Mouse (Mus musculus) mesoderm, embryonic 11.5 days (tissue): ENCODE results near the gene Zfp74.

Source experiments
- DNase-seq: peaks from one replicate; pipeline ENCODE4 v3.0.0-alpha.2; 2012; ENCODE audit warnings: low read depth, low spot score

Zfp74 gene

GRCm38 (mm10) chr7:29944201-29944600, 9.7 kb downstream of the Zfp74 start:
- DNase-seq, result no peak

GRCm38 (mm10) chr7:29943720-29944119, 10.2 kb downstream of the Zfp74 start:
- DNase-seq, result no peak

GRCm38 (mm10) chr7:29942740-29943139, 11.1 kb downstream of the Zfp74 start:
- DNase-seq, result no peak

- DNase-seq, result no peak
These were observed 12.9 kb downstream of the Zfp74 start for GRCm38 (mm10) chr7:29941027-29941426.

- no peak for DNase-seq
These were observed 15.0 kb downstream of the Zfp74 start for GRCm38 (mm10) chr7:29938856-29939255.

GRCm38 (mm10) chr7:29922780-29923179, 31.1 kb downstream of the Zfp74 start:
- DNase-seq, result no peak

- DNase-seq, result no peak
These were observed 32.3 kb downstream of the Zfp74 start for GRCm38 (mm10) chr7:29921439-29922093.

- no peak for DNase-seq
These were observed 35.8 kb downstream of the Zfp74 start for GRCm38 (mm10) chr7:29918062-29918453.

GRCm38 (mm10) chr7:29917371-29918061, 36.4 kb downstream of the Zfp74 start:
- DNase-seq, result no peak

GRCm38 (mm10) chr7:29912172-29912571, 41.7 kb downstream of the Zfp74 start:
- no peak for DNase-seq

- DNase-seq, result no peak
These were observed 43.6 kb downstream of the Zfp74 start for GRCm38 (mm10) chr7:29910252-29910651.

GRCm38 (mm10) chr7:29908130-29908950, 45.5 kb downstream of the Zfp74 start, which contains the start of gene Zfp383:
TSS of gene Zfp383 (plus strand) at chr7:29908223.
- DNase-seq, result peak; percentile 89

GRCm38 (mm10) chr7:29907206-29907605, 46.7 kb downstream of the Zfp74 start:
- DNase-seq, result no peak

- DNase-seq, result no peak
These were observed 47.2 kb downstream of the Zfp74 start for GRCm38 (mm10) chr7:29906682-29907058.

GRCm38 (mm10) chr7:29905966-29906681, 47.8 kb downstream of the Zfp74 start, which contains the start of gene Zfp27:
TSS of gene Zfp27 (minus strand) at chr7:29906572.
- DNase-seq, result peak; percentile 86

- DNase-seq, result no peak
These were observed 49.8 kb downstream of the Zfp74 start for GRCm38 (mm10) chr7:29904101-29904500.

- DNase-seq, result no peak
These were observed 55.5 kb downstream of the Zfp74 start for GRCm38 (mm10) chr7:29898351-29898750.

GRCm38 (mm10) chr7:29892756-29893155, 61.1 kb downstream of the Zfp74 start:
- DNase-seq, result no peak

- no peak for DNase-seq
These were observed 63.4 kb downstream of the Zfp74 start for GRCm38 (mm10) chr7:29890501-29890900.

- DNase-seq, result no peak
These were observed 73.0 kb downstream of the Zfp74 start for GRCm38 (mm10) chr7:29880916-29881315.
